Mouse (Mus musculus): Measurements from ENCODE around the gene Ptpn22.

- TF ChIP-seq MXI1 (IDR thresholded peaks at IDR 0.05; ENCODE audit: low read depth, low read length) (no peak), POLR2A (IDR thresholded peaks at IDR 0.05; ENCODE audit: low read depth, low read length) (no peak; the same call in 1 of the 2 replicates), SMC3 (IDR thresholded peaks at IDR 0.05; ENCODE audit: low read depth, low read length) (no peak), CTCF (conservative IDR thresholded peaks at IDR 0.05 in 1 of 2, IDR thresholded peaks at IDR 0.05 in 1 of 2; ENCODE audit: low read depth in 2 of 2, low read length in 2 of 2) (no peak), NELFE (IDR thresholded peaks at IDR 0.05; ENCODE audit: low read depth, low read length) (no peak), EP300 (IDR thresholded peaks at IDR 0.05; ENCODE audit: low read length) (no peak)
Measured at GRCm38 (mm10) chr3:103864200-103864599, 4.6 kb downstream of the Ptpn22 start.

Measured in CH12.LX (cell line).